Mouse (Mus musculus) erythroblast, embryonic 14.5 days (primary cell): ENCODE measurements around the gene Cops4.

Experiments
- GATA1 ChIP-seq: IDR thresholded peaks from 2 replicates; pipeline ENCODE4 v1.6.1; 2012; ENCODE audit warnings: low read length, inconsistent platforms, mixed read lengths
- TAL1 ChIP-seq: IDR thresholded peaks from 3 replicates; pipeline ENCODE4 v1.6.1; 2012; ENCODE audit warnings: low read length, inconsistent platforms, mixed read lengths

- TF ChIP-seq GATA1 (no peak), TAL1 (no peak)
Measured at GRCm38 (mm10) chr5:100549311-100549710, 31.2 kb downstream of the Cops4 start.
